Mouse (Mus musculus) heart, embryonic 10.5 days (tissue): ENCODE measurements around the gene Dynlt1f. TPM values are rescaled to one million over a fixed set of nuclear protein-coding genes. Genes with fewer than 3 reads are reported as not detected.
"Not testable (repeated sequence)": the region's sequence is repeated elsewhere in the genome, so short reads cannot be mapped to it uniquely, and the experiment has no call there.

Source experiments
- DNase-seq: peaks from one replicate; pipeline ENCODE4 v3.0.0-alpha.2; 2017; ENCODE audit warnings: low spot score
- H3K27ac ChIP-seq: fragments of 300-500 bp; sonication (generic); 2 replicates; pipeline ENCODE4 v1.5.1; 2016; ENCODE audit warnings: mild to moderate bottlenecking
- H3K27me3 ChIP-seq: fragments of 300-500 bp; sonication (generic); 2 replicates; pipeline ENCODE4 v1.6.1; 2016; ENCODE audit warnings: mild to moderate bottlenecking; ENCODE audit not compliant: poor library complexity, insufficient read depth, severe bottlenecking
- H3K36me3 ChIP-seq: fragments of 300-500 bp; sonication (generic); 2 replicates; pipeline ENCODE4 v1.6.1; 2016; ENCODE audit warnings: mild to moderate bottlenecking, moderate library complexity
- H3K4me1 ChIP-seq: fragments of 300-500 bp; sonication (generic); 2 replicates; pipeline ENCODE4 v1.6.1; 2016; ENCODE audit warnings: mild to moderate bottlenecking
- H3K4me3 ChIP-seq: fragments of 300-500 bp; sonication (generic); 2 replicates; pipeline ENCODE4 v1.5.1; 2016; ENCODE audit warnings: mild to moderate bottlenecking, moderate library complexity
- H3K9me3 ChIP-seq: fragments of 300-500 bp; sonication (generic); 2 replicates; pipeline ENCODE4 v1.6.1; 2016; ENCODE audit warnings: mild to moderate bottlenecking, moderate library complexity
- WGBS: fragments of 180-500 bp; shearing (Covaris S2); methylation state at CpG from one replicate; pipeline ENCODE4 v1.1.7; 2016; 5-methylcytosine and 5-hydroxymethylcytosine counted together
- polyA plus RNA-seq: library from polyadenylated mRNA; unstranded; fragments of >200 nt; fragmentation: Nextera tagmentation; extraction: Ambion mirVana; gene quantifications from 2 replicates; pipeline ENCODE4 v1.2.1, GENCODE M21; 2016

Gene Dynlt1f
- polyA plus RNA-seq, 1 experiment from 2014 or later, result 242 TPM

- H3K4me3 ChIP-seq, H3K4me1 ChIP-seq, H3K9me3 ChIP-seq, H3K36me3 ChIP-seq, H3K27me3 ChIP-seq, H3K27ac ChIP-seq: not testable (repeated sequence)
- WGBS, result 78% methylated on average over 5 of the region's 5 CpGs
- DNase-seq, result peak; percentile 31
Measured at GRCm38 (mm10) chr17:6653341-6653946, 2.3 kb downstream of the Dynlt1f start.

GRCm38 (mm10) chr17:6650904-6651565 is 4.7 kb downstream of the Dynlt1f start:
- not testable (repeated sequence) for H3K36me3 ChIP-seq, DNase-seq, H3K27me3 ChIP-seq, H3K4me1 ChIP-seq, H3K27ac ChIP-seq, H3K9me3 ChIP-seq, H3K4me3 ChIP-seq
- 86% methylated on average over 7 of the region's 7 CpGs for WGBS

GRCm38 (mm10) chr17:6647452-6647851 is 8.2 kb downstream of the Dynlt1f start:
- not testable (repeated sequence) for H3K27me3 ChIP-seq, H3K4me3 ChIP-seq, H3K27ac ChIP-seq, DNase-seq, H3K4me1 ChIP-seq, H3K9me3 ChIP-seq, H3K36me3 ChIP-seq
- WGBS, result 95% methylated on average over 3 of the region's 3 CpGs

- WGBS, result 95% methylated on average over 8 of the region's 8 CpGs
- H3K27me3 ChIP-seq, H3K27ac ChIP-seq: not testable (repeated sequence)
Measured at GRCm38 (mm10) chr17:6646841-6647240, 8.9 kb downstream of the Dynlt1f start.

GRCm38 (mm10) chr17:6645668-6646067 is 10.0 kb downstream of the Dynlt1f start:
- DNase-seq, H3K4me1 ChIP-seq, H3K4me3 ChIP-seq, H3K27ac ChIP-seq, H3K9me3 ChIP-seq, H3K27me3 ChIP-seq, H3K36me3 ChIP-seq: not testable (repeated sequence)
- WGBS, result 89% methylated on average over 4 of the region's 4 CpGs

More at GRCm38 (mm10) chr17:6646841-6647240, 8.9 kb downstream of the Dynlt1f start:
- not testable (repeated sequence) for H3K4me1 ChIP-seq, H3K9me3 ChIP-seq, DNase-seq, H3K36me3 ChIP-seq, H3K4me3 ChIP-seq

GRCm38 (mm10) chr17:6644673-6645072 is 11.0 kb downstream of the Dynlt1f start:
- WGBS, result 82% methylated on average over 4 of the region's 4 CpGs
- not testable (repeated sequence) for DNase-seq, H3K4me3 ChIP-seq

GRCm38 (mm10) chr17:6644210-6644609 is 11.5 kb downstream of the Dynlt1f start:
- not testable (repeated sequence) for H3K36me3 ChIP-seq, H3K27ac ChIP-seq, H3K9me3 ChIP-seq, H3K4me1 ChIP-seq, H3K4me3 ChIP-seq, H3K27me3 ChIP-seq, DNase-seq
- 86% methylated on average over 9 of the region's 9 CpGs for WGBS

More at GRCm38 (mm10) chr17:6644673-6645072, 11.0 kb downstream of the Dynlt1f start:
- H3K27ac ChIP-seq, H3K9me3 ChIP-seq, H3K27me3 ChIP-seq, H3K4me1 ChIP-seq, H3K36me3 ChIP-seq: not testable (repeated sequence)

GRCm38 (mm10) chr17:6640771-6641429 is 14.8 kb downstream of the Dynlt1f start:
- DNase-seq, result peak; percentile 63
- WGBS, result 73% methylated on average over 14 of the region's 14 CpGs

GRCm38 (mm10) chr17:6640044-6640637 is 15.6 kb downstream of the Dynlt1f start:
- H3K27me3 ChIP-seq, H3K27ac ChIP-seq, H3K4me1 ChIP-seq, H3K4me3 ChIP-seq, H3K9me3 ChIP-seq, DNase-seq, H3K36me3 ChIP-seq: not testable (repeated sequence)
- 88% methylated on average over 10 of the region's 10 CpGs for WGBS

More at GRCm38 (mm10) chr17:6640771-6641429, 14.8 kb downstream of the Dynlt1f start:
- H3K4me1 ChIP-seq, H3K4me3 ChIP-seq, H3K27ac ChIP-seq, H3K9me3 ChIP-seq, H3K27me3 ChIP-seq, H3K36me3 ChIP-seq: not testable (repeated sequence)

GRCm38 (mm10) chr17:6639486-6639885 is 16.2 kb downstream of the Dynlt1f start:
- H3K4me3 ChIP-seq, DNase-seq, H3K27me3 ChIP-seq, H3K36me3 ChIP-seq, H3K27ac ChIP-seq, H3K9me3 ChIP-seq, H3K4me1 ChIP-seq: not testable (repeated sequence)
- WGBS, result 93% methylated on average over 17 of the region's 21 CpGs

- H3K27ac ChIP-seq, H3K27me3 ChIP-seq, DNase-seq, H3K4me3 ChIP-seq, H3K9me3 ChIP-seq, H3K36me3 ChIP-seq, H3K4me1 ChIP-seq: not testable (repeated sequence)
- WGBS, result 82% methylated on average over 8 of the region's 8 CpGs
Measured at GRCm38 (mm10) chr17:6638444-6638843, 17.3 kb downstream of the Dynlt1f start.

- not testable (repeated sequence) for H3K36me3 ChIP-seq, DNase-seq
- 83% methylated on average over 4 of the region's 4 CpGs for WGBS
Measured at GRCm38 (mm10) chr17:6637434-6637833, 18.3 kb downstream of the Dynlt1f start.

GRCm38 (mm10) chr17:6636861-6637260 is 18.8 kb downstream of the Dynlt1f start:
- WGBS, result 64% methylated on average over 5 of the region's 5 CpGs
- DNase-seq, result no peak
- H3K27me3 ChIP-seq, result no peaks in the 10 kb centered on the region
- H3K9me3 ChIP-seq, result 0 out of 2 replicates have a peak, but pooled peaks cover 3% of the 10 kb centered on the region
- no peaks in the 10 kb centered on the region for H3K4me1 ChIP-seq
- no peak overlapping the region for H3K27ac ChIP-seq
- no peak overlapping the region for H3K4me3 ChIP-seq
- H3K36me3 ChIP-seq, result no peaks in the 10 kb centered on the region

More at GRCm38 (mm10) chr17:6637434-6637833, 18.3 kb downstream of the Dynlt1f start:
- H3K27me3 ChIP-seq, H3K4me3 ChIP-seq, H3K9me3 ChIP-seq, H3K4me1 ChIP-seq, H3K27ac ChIP-seq: not testable (repeated sequence)
